Mouse (Mus musculus) CD8-positive naive resting alpha-beta T cell, adult 2 months (primary cell): ENCODE results near the gene Nprl3.

Source experiments
- DNase-seq, 2 experiments: peaks; one replicate each; pipeline ENCODE4 v3.0.0; 2022; ENCODE audit warnings: low read depth in 2 of 2, low spot score in 2 of 2

Gene Nprl3

DNA sequence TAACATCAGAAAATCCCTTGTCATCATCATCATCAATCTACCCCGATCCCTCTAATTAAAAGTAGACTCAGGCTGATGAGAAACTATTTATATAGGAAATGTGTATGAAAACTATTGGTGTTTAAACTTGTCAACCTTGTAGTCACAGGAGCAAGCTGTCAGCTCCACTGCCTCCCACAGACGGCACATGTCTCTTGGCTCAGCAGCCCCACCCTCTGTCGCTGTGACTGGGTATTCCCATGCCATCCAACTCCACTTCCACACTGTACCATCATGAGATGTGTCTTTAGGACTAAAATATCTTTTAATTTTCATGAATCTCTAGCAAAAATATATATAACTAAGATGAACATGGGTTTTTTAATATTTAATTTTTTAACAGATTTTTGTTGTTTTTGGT, 19.2 kb downstream of the Nprl3 start:
- DNase-seq = no peak

DNA sequence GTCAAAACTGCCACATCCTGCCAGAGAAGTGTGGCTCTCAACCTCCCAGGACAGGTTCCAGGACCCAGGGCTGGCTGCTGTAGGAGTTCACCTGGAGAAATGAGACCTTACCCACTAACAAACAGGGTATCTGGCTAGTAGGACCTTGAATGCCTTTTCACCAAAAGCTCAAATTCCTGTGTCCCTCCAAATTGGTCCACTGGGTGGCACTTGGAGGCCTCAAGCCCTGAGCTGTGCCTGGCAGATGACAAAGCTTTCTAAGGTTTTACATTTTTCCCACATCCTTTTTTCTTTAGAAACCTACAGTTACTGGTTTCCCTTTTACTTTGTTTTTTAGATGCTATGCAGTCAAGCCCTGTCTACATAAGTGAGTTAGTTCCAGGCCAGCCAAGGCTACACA, 20.4 kb downstream of the Nprl3 start:
- no peak for DNase-seq

DNA sequence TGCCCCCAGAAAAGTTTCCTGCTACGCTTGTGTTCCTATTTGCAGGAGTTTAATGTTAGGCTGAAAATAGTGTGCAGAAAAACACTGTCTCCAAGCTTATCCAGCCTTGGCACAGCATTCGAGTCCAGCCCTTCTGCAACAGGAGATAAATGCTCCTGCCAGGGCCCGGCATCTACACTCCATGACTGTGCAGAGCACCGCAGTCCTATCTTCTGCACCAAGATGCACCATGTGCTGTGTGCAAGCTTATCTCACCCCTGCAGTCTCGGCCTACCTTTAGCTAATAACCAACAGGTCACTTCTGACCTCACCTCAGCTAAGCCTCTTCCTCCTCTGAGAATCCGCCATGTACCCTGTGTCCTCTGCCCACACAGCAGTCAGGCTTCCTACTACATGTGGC, 21.9 kb downstream of the Nprl3 start:
- DNase-seq = no peak

DNA sequence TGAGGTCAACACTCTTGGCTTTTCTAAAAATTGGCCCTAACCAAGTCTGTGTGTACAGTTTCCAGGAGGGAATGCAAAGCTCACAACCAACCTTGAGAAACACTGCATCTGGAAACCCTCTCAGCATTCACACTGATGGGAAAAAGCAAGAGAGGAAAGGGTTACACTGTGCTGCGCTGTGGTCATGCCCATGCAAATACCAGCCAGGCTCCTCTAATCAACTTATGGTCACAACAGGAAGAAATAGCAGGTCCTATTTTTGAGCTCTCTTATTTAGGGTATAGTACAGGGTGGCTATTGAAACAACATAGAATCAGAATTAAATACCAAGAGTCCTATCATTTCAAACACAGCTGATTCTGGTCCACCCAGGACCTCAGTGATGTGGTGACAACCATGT, 22.9 kb downstream of the Nprl3 start:
- no peak for DNase-seq

DNA sequence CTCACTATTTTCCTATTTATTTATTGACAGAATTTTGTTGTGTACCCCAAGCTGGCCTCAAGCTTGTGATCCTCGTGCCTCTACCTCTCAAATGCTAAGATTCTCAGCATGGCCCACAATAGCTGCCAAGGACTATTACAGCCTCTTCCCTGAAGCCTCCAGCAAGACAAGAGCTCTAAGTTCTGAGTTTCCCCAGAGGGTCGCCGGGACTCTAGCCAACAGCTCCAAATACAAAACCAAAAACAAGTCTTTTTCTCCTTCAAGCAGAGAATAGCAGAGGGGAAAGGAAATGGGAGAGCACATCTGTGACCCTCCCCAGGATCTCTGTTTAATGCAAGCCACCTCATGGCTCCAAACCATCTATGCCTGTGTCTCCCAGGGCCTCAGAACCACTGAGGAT, 23.4 kb downstream of the Nprl3 start:
- no peak for DNase-seq

DNA sequence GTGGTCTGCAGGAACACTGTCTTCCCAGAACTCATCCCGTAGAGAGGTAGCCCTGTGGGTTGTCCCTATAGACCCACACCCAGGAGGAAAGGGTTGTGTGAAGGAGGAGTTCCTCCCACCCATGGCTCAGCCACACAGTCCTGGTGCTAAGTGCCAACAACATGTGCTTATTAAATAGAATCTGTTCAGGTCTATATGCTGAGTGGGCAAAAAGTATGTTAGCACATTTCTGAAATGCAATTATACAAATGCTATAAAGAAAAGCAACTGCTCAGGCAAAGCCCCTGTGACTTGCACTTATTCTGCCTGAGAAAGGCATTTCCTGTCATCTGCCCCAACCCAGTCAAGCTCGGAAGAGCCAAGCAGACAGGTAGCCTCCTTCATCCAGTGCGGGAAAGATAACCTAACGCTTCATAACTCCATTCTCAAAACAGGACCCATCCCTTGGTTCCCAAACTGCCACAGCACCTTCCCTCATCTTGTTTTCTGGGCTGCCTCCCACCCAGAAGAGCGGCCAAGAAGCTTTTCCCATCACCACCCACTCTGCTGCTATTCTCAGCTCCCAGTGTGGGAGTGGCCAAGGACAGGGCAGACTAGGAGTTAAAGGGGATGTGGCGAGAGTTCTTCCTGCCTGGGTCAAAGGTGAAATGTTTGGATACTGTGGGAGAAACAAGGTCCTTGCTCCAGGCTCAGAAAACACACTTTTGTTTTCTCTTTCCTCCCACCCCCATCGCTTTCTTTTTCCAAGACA, 24.1 kb downstream of the Nprl3 start:
- no peak for DNase-seq

DNA sequence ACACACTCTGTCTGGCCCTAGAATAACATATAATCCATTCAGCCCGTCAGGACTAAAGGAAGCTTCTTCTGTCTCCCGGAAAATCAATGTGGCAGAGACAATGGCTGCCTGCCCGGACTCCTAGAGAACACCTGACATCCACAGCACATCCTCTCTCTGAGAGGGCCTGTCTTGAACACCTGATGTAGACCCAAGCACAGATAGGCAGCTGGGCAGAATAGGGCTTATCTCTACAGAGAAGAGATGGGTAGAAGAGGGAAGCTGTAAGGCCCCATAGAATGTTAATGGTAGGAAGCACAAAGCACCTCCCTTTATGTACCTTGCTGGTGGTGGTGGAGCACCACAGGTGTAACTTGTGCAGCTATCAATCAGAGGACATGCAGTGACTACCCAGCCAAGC, 25.3 kb downstream of the Nprl3 start:
- DNase-seq = no peak

DNA sequence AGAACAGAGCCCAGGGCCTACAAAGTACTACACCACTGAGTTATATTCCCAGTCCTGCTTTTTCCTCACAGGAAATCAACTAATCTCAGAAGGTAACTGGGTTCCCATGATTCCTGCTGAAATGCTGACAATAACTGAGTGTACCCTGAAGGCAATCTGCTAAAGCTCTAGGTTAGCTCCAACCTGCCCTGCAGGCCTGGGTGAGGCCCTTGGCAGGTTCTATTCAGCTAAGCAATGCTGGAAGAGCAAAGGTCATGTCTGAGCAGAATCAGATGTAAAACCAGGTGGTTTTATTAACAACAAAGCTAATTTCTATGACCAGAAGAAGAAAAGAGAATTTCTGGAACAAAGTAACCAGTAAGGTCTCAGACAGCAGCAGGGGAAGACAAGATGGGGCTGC, 26.1 kb downstream of the Nprl3 start:
- no peak for DNase-seq

DNA sequence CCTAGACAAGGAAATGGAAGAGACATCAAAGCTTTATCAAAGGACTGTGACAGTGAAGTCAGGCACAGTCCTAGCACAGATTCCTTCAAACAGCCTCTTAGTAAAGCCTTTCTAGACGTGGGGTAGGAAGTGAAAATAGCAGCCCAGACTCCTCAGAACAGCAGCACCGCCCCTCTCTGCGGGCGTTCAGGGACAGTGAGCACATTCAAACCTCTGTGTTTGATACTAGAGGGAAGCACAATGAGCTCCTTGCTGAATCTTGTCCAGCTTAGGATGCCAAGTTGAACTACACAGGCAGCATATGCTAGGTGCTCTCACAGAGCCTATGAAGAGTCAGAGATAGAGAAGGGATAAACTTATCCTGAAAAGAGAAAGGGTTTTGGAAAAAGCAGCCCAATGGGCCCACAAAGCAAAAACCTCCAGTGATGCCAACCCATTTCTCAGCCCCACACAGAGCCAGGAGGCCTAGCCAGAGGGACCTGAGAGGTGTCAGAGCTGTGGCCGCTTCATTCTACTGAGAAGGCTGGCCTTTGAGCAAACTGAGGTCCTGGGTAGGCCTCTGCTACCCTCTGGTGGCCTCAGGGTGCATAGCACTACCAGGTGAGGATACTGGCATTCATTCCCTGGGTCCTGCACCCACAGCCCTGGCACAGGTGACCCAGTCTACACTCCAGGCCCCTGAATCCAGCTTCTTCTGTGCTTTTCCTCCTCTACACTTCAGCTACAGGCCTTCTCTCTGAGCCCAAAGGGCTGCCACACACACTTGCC, 29.2 kb downstream of the Nprl3 start:
- peak; percentile 62 to 76 for DNase-seq

DNA sequence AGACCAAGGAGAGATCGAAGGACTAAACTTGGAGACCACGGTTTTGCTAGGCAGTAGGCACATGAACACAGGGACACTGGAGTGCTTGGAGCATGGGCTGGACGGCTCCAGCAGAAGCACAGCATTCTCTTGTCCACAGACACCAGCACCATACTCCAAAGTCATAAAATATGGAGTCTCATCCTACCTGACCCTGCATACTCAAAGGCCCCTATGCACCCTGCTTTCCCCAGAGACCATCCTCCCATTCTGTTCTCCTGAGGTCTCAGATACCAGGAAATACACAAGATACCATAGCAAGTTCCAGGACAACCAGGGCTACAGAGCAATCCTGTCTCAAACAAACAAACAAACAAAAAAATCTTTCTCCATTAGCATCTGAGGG, 30.1 kb downstream of the Nprl3 start:
- no peak for DNase-seq

DNA sequence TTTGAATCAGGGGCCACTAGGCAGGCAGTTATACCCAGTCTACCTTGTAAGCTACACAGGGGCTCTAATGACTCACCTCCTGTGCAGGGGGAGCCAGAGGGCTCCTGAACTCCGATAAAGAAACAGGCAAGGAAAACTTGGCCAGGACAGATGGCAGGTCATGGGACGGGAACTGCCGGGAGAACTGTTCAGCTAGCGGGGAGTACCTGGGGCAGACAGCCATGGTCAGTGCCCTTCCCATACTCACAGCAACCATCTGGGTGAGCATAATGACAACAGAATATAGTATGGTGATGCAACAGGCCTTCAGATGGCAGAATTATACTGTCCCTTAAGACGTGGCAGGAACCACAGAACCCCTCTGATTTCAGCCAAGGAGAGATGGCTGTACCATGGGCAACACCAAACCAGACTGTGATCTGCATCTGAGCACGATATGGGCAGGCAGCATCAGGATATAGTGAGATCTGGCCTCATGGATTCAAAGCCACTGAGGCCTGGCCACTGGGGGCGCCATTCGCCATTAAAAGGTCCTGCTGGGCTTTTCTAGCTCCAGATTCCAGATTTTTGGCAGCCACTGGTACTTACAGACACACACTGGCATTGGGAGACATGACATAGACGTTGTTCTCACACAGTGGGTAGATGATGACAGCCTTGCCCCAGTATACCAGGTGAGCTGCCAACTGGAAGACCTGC, 30.6 kb downstream of the Nprl3 start:
- no peak for DNase-seq

DNA sequence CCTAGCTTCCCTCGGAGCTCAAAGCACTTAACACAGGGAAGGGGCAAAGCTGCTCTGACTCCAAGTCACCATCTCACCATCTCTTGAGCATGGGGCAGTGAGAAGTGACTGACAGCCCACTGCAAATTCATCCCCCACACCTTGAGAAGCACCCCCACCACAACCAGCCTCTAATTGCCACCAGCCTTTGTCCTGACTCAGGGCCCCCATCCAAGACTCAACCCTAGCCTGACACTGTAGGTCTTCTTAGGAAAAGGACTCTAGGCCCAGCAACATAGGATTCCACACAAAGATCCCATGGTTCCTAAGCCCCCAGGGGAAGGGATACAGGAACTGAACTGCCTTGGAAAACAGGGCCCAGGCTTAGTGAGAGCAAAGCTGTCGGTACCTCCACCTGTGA, 31.4 kb downstream of the Nprl3 start:
- DNase-seq = no peak

DNA sequence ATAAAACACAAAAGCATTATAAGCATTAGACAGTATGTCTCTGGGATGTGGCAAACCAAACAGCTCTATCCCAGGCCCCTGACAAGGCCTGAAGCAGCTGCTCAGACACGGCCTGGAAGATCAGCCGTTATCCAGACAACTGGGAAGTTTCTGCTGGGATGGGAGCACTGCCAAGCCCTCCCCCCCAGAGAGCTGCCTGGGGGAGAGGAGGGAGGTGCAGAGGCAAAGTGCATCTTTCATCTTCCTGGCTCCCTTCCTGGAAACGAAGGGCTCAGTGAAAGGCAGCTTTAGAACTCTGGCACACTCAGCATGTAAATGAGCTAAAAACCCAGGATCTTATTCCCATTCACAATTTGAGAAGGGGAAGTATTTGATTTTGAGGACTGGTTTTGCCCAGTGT, 31.9 kb downstream of the Nprl3 start:
- no peak for DNase-seq

DNA sequence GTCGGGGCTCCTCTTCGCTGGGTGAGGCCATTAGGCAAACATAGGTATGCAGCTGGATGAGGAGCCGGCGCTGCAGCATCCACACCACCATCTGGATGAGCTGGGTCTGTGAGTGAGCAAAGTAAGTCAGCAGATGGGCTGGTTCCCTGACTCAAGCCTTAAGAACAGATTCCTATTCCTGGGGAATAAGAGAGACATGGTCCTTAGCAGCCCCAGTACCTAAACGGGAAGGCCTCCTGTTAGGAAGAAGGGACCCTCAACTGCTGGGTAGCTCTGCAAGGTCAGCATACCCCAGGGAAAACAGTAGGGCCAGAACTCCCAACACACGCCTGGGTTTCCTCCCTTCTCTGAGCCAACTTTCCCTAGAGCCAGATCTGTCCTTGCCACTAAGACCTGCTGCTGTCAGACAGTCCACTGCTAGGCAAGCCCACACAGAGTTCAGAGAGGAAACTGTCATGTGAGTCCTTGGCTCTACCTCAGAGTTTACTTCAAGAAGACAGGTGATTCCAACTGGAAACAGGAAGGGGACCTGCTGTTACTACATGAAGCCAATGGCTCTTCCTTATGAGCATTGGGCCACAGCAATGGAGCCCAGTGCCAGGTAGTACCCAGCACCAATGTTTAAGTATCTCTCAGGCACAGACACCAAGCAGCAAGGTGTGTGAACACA, 32.6 kb downstream of the Nprl3 start:
- DNase-seq = no peak

DNA sequence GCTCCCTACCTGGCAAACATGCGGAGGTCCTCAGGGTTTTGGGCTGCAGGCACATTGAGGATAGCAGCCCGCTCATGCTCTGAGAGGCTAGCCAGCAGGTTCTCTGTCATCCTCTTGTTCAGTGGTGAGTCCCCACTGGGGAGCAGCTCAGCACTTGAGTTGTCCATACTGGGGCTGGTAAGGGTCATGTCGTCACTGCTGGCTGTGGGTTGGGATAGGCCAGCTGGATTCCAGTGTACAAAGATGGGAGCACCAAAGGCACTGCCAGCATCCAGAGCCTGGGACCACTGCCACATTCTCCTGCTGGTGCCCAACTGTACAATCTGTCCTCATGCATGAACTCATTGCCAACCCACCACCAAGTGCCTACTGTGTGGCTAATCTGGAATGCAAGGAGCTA, 33.6 kb downstream of the Nprl3 start:
- no peak for DNase-seq

DNA sequence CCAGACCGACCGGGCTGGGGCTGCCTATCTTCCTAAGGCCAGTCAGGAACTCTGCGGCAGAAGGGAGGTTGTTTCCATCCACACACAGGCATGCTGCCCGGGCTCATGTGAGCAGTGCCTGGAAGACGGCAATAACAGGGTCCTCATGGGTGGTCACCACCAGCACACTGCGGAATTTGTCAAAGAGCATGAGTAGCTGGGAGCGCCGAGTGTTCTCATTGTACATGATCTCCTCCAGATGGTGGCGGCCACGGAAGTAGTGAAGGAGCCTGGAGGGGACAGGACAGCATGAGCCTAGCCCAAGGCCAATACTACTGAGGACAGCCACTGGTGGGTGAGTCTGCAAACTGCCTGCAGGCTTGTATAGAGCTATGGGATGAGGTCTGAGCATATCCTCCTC, 34.7 kb downstream of the Nprl3 start:
- DNase-seq = no peak

DNA sequence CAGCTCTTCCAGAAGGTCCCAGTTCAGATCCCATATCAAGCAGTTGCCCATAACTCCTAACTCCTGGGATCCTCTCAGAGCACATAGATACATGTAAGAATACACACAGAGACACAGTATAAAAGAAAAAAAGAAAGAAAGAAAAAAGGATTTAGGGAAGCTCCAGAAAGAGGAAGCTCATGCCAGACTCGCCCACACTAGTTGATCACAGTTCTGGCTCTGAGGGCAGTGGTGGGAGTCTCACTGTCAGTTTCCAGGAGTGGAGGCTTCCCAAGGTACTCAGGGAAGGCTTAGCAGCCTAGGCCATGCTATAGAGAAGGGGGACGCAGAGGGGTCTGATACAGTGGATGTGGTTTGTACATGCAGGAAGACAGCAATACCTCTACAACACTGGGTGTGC, 36.4 kb downstream of the Nprl3 start:
- no peak for DNase-seq

DNA sequence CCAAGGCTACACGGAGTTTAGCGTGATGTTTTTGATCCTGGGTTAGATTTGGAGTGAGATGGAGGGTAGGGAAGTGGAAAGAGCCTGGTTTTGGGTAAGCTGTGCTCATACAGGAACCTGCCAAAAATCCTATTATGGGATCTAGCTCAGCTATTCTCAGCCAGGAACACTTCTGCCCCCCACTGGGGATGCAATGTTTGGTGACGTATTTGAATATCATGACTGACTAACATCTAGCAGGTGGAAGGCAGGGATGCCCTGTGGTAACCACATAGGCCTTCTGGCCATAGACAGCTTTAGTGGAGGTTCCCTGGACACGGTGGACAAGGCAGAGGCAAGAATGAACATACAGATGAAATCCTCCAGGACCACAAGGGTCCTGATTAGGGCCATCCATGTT, 37.3 kb downstream of the Nprl3 start:
- no peak for DNase-seq

DNA sequence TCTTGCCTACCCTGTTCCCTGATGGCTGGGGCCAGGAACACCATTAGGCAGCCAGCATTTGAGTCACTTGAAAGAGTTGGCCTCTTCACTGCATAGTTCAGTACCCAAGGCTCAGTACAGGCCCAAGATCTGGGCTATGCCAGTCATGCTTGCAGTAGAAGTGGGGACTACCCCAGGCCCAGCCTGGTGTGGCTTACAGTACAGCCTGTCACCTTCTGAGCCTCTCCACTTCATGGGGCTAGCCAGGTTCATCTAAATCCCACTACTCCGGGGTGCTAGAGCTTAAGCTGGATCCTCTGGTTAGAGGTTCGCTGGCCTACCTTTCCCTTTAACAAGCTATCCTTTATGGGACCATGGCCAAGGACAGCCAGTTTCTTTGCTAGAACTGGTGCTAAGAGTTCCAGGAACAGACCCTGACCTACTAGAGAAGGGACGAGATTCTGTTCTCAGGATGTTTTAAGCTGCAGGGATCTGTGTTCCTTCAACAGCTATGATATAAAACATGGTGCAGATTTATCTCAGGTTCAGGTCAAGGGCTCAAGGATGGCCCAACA, 39.1 kb downstream of the Nprl3 start:
- DNase-seq = no peak

DNA sequence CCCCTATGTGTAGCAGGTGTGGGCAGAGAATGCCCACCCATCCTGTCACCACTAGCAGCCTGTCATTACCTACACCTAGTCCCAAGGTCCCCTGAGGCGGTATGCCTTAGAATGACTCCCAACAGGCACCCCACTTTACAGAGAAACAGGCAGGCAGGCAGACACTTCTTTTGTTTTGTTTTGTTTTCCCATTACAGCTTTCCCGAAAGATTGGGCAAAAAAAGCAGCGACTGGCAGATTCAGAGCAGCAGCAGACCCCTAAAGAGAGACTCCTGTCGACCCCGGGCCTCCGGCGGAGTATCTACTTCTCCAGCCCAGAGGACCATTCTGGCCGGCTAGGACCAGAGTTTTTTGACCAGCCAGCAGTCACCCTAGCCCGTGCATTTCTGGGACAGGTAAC, 40.0 kb downstream of the Nprl3 start:
- DNase-seq = no peak

DNA sequence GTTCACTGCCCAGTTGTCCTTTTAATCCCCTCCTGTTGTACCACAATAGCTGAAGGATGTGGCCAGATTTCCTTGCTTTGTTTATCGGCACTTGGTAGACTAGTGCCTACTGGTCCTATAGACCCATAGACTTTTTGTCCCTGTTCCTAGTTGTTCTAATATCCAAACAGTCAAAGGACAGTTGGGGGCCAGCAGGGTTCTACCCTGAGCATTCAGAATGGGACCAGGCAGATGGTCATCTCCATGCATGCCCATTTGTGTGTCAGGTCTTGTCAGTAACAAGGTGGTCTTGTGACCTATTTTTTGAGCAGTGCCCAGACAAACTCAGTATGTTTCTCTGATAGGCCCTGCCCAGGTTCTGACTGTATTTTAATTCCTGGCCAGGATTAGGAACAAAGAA, 40.5 kb downstream of the Nprl3 start:
- no peak for DNase-seq
